Mouse (Mus musculus) left cerebral cortex, adult 2 months (tissue): ENCODE measurements at regions not wholly inside any gene's neighbourhood (a gene's known extent, or its start where the extent isn't known, plus 50 kb on each side); places are given as distances from the start of the nearest gene placed in this dataset.

Source experiments
- DNase-seq, 2 experiments: peaks; one replicate each; pipeline ENCODE4 v3.0.0; 2021 to 2022; ENCODE audit warnings: low spot score in 2 of 2, mixed read lengths in 1 of 2; ENCODE audit errors: extremely low spot score in 1 of 2
- H3K27ac ChIP-seq: fragments of 200-600 bp; 2 replicates; pipeline ENCODE4 v1.8.1; 2022
- H3K4me3 ChIP-seq: fragments of 200-600 bp; 2 replicates; pipeline ENCODE4 v1.8.1; 2022
- CTCF ChIP-seq: fragments of 200-600 bp; IDR thresholded peaks from 2 replicates; pipeline ENCODE4 v1.8.1; 2022; ENCODE audit warnings: antibody characterized with exemption, mild to moderate bottlenecking, moderate library complexity
- intact Hi-C: fragments of 180-260 bp; cut with DNase I; formaldehyde crosslinking; loops from one replicate; pipeline ENCODE4 v1.15.1; 2025

DNA sequence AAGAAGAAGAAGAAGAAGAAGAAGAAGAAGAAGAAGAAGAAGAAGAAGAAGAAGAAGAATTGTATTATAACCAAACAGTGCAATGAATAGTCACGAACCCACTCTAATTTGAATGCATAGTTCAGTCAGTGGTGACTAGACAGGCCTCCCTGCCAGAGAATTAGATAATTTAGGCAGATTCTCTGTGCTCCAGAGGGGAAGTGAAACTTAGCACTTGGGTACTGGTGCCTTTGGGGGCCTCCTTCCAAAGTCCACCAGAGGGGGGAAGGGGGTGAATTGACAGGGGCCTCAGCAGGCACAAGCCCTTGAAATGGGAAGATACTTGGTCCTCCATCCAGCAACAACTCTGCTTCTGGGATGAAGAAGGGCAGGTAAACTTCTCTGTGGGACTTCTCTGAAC, 169.6 kb downstream of the Tex36 start:
- TF ChIP-seq CTCF = no peak
- intact Hi-C loops = no loop called here

DNA sequence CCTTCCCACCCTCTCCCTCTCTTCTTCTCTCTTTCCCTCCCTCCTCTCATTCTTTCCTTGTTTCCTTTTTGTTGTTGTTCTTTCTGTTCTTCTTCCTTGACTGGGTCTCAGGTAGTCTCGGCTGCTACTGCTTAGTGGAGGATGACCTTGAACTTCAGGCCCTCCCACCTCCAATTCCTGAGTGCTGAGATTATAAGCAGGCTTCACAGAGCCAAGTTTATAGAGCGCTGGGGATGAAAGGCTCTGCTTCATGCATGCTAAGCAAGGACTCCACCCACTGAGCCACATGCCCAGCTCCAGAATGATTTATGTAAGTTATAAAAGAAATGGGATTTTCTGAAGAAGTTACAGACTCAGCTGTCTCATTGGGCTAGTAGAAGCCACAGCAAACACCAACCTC, 199.9 kb downstream of the Tex36 start:
- Histone ChIP-seq H3K4me3 (no peak overlapping the region), H3K27ac (no peak overlapping the region)
- no peak for TF ChIP-seq CTCF
- no peak for DNase-seq
- intact Hi-C loops = no loop called here

More for the DNA sequence above, 169.6 kb downstream of the Tex36 start:
- no peak overlapping the region for H3K27ac ChIP-seq
- no peak for DNase-seq
- H3K4me3 ChIP-seq = no peak overlapping the region

DNA sequence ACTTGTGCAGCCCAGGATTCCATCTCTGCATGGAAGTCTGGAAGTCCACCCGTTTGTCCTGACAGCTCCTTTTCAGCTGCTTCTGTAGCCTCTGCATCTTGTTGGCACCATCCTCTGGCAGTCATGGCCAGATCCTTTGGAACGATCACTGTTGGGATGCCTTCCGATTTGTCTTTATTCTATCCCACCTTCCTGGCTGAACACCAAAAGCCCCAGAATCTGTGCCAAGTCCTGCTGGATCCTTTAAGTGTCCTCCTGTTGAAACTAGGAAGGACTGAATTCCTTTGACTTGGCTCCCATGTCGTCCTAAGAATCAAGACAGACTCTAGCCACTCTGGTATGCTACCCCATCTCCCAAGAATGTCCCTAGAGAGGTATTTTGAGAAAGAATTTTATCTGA, 201.3 kb downstream of the Tex36 start:
- Histone ChIP-seq H3K27ac (no peak overlapping the region), H3K4me3 (no peak overlapping the region)
- no peak for TF ChIP-seq CTCF
- DNase-seq = no peak
- intact Hi-C loops = no loop called here

DNA sequence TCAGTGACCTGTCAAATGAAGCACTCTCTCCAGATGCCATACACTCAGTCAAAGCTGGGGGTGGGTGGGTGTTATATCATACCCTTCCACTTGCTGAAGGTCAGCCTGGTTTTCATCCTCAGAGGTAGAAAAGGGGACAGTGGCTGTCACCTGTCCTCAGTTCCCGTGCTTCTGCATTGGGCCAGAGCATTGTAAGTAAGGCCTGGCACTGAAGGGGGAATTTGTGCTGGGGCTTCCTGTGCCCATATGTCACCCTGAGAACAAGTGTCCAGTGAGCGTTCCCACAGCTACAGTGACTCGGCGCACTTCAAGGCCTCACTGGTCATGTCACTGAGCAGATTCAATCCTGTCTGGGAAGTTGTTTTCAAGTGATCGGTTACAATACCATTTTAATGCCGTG, 213.2 kb downstream of the Tex36 start:
- DNase-seq = no peak
- H3K27ac ChIP-seq = no peak overlapping the region
- intact Hi-C loops = no loop called here
- no peak for TF ChIP-seq CTCF
- no peak overlapping the region for H3K4me3 ChIP-seq

DNA sequence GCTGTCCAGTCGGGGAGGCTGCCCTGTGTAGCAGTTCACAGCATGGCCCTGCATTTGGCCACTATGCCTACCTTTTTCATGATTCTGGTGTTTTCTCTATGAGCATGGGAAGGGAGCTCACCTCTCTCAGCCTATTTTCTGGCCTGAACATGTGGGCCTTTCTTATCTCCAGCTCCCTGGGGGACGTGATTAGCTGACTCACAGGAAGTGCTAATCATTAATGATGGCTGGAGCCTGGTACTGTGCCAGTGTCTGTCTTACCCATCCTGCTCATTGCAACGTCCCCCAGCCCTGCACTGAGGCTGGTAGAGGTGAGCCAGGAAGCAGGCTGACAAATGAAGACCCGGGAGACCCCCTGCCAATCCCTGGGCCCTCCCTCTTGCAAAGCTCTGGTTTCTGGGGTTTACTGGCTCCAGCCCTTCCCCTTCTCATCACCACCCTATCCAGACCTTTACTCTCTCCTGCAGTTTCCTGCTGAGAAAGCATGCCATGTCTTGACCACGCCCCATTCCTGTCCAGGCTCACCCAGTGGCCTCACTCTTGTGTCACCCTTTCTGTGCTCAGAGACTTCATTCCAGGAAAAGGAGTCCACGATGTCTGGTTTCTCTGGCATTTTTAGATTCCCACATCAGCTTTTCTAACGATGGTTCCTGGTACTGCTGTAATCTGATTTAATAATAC, 219.8 kb downstream of the Tex36 start:
- DNase-seq = no peak
- intact Hi-C loops = no loop called here
- H3K4me3 ChIP-seq = no peak overlapping the region
- no peak overlapping the region for H3K27ac ChIP-seq
- TF ChIP-seq CTCF = no peak

DNA sequence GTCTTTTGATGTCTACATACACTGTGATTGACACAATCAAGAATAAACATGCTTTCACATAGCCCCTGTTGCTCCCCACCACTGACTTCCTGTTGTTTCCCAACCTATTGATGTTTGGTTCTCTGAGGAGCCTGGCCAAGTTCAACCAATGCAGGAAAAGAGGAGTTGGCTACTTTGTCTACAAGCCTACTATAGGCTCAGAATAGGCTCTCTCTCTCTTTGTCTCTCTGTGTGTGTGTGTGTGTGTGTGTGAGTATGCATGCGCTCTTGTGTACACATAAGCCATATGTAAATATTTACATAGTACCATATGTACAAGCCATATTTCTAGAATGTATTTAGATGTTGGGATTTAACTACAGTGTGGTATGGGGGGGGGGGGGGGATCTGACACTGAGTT, 222.6 kb downstream of the Tex36 start:
- Histone ChIP-seq H3K4me3 (no peak overlapping the region), H3K27ac (no peak overlapping the region)
- intact Hi-C loops = no loop called here
- TF ChIP-seq CTCF = no peak
- DNase-seq = no peak

DNA sequence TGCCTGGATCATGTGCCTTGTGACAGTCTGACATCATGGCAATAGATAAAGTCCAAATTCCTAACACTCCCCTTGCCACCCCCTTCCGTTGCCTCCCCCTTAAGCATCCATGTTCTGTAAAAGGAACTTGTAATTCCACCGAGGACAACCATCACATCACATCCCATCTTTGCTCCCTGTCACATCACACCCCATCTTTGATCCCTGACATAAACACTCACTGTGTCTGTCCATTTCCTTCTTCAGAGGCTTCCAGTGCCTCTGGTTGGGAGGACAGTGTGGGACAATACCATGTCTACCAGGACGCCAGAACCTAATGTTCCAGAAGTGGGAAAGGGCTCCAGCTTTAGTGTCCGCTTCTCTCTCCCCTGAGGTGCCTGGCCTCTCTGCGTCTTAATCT, 223.6 kb downstream of the Tex36 start:
- intact Hi-C loops = no loop called here
- Histone ChIP-seq H3K4me3 (no peak overlapping the region), H3K27ac (no peak overlapping the region)
- DNase-seq = no peak
- TF ChIP-seq CTCF = no peak

DNA sequence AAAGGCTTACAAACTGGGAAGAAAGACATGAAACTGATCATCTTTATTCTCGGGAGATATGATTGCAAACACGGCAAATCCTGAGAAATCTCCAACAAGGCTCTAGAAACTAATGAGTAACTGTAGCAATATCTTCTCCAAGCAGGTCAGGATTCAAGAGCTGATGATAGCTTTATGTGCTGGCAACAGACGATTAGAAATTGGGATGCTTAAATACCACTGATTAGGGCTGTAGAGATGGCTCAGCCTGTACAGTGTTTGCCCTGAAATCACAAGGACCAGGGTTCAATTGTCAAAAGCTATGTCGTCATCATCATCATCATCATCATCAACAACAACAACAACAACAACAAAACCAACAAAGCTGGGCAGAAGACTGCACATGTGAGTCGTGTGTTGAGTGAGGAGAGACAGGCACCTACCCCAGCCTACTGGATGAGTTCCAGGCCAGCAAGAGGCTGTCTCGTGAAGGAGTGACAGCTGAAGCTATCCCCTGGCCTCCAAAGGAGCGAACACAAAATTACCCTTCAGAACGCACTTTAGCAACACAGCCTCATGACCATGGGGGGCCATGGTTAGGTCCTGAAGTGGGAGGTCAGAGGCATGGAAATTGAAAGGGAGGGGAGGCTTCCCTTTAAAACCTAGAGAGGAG, 225.0 kb downstream of the Tex36 start:
- DNase-seq = no peak
- no peak for TF ChIP-seq CTCF
- Histone ChIP-seq H3K27ac (no peak overlapping the region), H3K4me3 (no peak overlapping the region)
- intact Hi-C loops = no loop called here

DNA sequence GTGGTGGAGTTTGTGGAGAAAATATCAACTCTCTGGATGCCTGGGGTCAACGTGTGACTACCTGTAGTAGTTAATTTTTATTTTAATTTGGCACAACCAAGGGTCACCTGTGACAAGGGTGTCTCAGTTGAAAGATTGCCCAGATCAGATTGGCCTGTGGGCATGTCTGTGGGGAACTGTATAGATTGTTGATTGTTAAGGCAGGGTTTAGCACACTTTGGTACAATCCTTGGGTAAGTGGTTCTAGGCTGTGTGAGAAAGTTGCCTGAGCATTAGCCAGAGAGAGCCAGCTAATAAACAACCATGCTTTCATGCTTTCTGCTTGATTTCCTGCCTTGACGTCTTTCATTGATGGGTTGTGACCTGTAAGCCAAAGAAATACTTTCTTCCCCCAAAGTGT, 229.3 kb downstream of the Tex36 start:
- Histone ChIP-seq H3K27ac (no peak overlapping the region), H3K4me3 (no peak overlapping the region)
- DNase-seq = no peak
- no peak for TF ChIP-seq CTCF
- intact Hi-C loops = no loop called here

DNA sequence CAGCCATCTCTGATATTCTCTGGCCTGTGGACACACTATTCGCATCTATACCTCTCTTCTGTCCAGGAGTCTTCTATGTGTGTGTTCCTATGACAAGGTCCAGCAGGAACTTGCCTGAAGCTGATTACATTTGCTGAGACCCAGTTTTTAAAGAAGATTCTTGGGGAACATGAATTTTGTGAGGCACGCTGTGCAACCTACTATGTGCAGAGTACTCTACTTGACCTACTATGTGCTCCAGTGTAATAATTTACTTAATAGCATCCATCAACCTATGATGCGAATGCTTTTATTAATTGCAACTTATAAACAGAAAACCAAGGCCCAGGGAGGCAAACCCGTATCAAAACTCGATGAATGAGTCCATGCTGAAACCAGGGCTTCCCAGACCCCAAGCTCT, 231.4 kb downstream of the Tex36 start:
- H3K4me3 ChIP-seq = no peak overlapping the region
- intact Hi-C loops = no loop called here
- TF ChIP-seq CTCF = no peak
- no peak overlapping the region for H3K27ac ChIP-seq
- DNase-seq = no peak

DNA sequence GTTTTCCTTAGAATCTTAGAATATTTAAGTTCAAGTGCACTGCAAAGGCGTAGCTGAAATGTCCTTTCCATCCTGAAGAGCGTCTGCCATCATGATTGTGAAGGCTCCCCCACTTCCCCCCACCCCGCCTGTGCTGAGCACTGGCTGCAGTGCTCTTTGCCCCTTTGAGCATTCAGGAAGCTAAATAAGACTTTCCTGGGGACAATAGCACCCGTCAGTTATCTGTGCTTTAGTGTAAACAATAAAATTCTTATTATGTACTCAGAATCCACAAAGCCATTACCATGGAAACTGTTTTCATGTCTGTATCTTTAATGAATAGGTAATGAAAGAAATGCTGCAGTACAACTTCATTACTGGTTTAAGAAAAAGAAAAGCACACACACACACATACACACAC, 237.4 kb downstream of the Tex36 start:
- no peak overlapping the region for H3K4me3 ChIP-seq
- intact Hi-C loops = no loop called here
- DNase-seq = no peak
- no peak for TF ChIP-seq CTCF
- no peak overlapping the region for H3K27ac ChIP-seq

DNA sequence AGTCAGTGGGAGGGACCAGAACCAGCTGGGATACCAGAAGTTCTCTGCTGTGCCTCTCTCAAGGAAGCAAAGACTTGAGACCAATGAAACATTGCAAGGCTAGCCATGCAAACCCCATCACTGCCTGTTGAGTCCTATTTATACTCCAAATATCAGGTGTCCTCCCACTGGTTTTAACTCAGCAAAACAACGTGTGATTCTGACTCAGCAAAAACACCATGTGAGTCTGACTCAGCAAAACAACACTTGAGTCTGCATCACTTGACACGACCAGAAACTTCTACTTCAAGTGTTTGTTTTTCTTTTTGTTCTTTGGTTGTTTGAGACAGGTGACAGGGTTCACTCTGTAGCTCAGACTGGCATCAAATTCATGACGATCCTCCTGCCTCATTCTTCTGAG, 204.6 kb upstream of the Ctbp2 start:
- no peak for DNase-seq
- H3K27ac ChIP-seq = no peak overlapping the region
- intact Hi-C loops = no loop called here
- no peak overlapping the region for H3K4me3 ChIP-seq
- TF ChIP-seq CTCF = no peak

DNA sequence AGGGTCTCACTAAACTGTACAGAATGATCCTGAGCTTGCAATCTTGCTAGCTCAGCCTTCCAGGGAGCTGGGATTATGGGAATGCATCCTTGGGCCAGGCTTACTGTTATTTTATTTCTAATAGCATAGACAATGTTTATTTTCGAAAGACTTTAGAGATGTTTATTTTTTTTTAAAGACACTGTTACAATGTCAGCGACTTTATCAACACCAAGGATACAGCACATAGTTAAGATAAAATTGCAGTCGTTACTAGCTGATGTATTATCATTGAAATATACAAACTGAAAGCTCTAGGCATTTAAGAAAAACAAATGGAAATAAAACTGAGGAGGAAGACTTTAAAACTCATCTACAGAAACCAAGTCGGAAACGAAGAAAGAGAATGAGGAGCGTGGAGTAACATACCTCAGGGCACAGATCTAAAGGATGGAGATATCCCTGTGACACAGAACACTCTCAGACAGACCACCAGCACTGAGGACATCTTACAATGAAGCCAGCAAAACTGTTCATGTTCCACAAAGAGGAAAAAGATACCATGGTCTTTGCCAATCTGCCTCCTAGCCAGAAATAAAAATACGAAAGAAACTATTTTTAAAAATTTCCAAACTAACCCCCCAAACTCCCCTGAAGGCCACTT, 201.5 kb upstream of the Ctbp2 start:
- H3K27ac ChIP-seq = no peak overlapping the region
- H3K4me3 ChIP-seq = no peak overlapping the region
- no peak for TF ChIP-seq CTCF
- no peak for DNase-seq
- intact Hi-C loops = no loop called here
